Mouse (Mus musculus): ENCODE data around the gene Gm7075. TPM values are rescaled to one million over a fixed set of nuclear protein-coding genes. Genes with fewer than 3 reads are reported as not detected.
"Not testable (repeated sequence)": the region's sequence is repeated elsewhere in the genome, so short reads cannot be mapped to it uniquely, and the experiment has no call there.

The Gm7075 gene
- polyA plus RNA-seq (2015; fragmentation: Nextera tagmentation; extraction: Ambion mirVana), result not detected in 2 replicates

DNA sequence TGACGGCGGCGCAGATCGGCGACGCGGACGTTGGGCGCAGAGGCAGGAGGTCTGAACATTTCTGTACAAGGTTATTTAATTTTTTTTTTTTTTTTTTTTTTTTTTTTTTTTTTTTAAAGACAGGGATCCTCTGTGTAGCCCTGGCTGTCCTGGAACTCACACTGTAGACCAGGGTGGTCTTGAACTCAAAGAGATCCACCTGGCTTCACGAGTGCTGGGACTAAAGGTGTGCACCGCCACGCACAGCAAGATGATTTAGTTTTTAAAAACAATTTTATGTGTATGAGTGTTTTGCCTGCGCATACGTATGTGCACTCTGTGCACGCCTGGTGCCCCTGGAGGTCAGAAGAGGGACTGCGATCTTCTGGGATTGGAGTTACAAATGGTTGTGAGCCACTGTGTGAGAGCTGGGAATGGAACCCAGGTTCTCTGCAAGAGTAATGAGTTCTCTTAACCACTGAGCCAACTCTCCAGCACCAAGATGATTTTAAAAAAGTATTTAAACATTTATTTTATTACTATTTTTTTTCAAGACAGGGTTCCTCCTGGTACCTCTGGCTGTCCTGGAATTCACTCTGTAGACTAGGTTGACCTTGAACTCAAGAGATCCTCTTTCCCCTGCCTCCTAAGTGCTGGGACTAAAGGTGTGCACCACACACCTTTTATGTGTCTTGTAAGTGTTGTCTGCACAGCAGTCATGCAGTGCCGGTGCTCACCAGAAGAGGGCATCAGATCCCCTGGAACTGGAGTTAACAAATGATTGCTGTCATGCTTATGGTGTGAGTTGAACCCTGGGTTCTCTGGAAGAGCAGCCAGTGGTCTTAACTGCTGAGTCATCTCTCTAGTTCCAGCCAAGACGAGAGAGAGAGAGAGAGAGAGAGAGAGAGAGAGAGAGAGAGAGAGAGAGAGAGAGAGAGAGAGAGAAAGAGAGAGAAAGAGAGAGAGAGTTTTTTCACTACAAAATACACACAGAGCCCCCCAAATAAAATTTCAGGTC lies at the start of gene Gm7075:
Gm7075 (minus strand) TSS at position 51 of the 997 bp plus-strand sequence.
- no peak within 1 kb of the TSS for H3K4me3 ChIP-seq (ENCODE audit: low read depth, low read length)
- H3K9ac ChIP-seq (ENCODE audit: low read depth, low read length), result no peak within 1 kb of the TSS
- no peaks in the 10 kb centered on the region for H3K36me3 ChIP-seq (ENCODE audit: control insufficient read depth, insufficient read depth)
- no peak within 1 kb of the TSS for H3K4me2 ChIP-seq (ENCODE audit: low read depth, low read length)
- H3K27ac ChIP-seq (ENCODE audit: low read length), result no peak within 1 kb of the TSS
- H3K27me3 ChIP-seq (ENCODE audit: control insufficient read depth, insufficient read depth, low read depth, low read length), result no peaks in the 10 kb centered on the region
- H3K9me3 ChIP-seq (replicated peaks; ENCODE audit: control insufficient read depth, low read length), result no peaks in the 10 kb centered on the region
- WGBS (ENCODE audit: insufficient replicate concordance), result 81% methylated on average over 18 of the region's 18 CpGs
- no peak for ATAC-seq (ENCODE audit: low read depth)
- peaks cover 10% of the 10 kb centered on the region for H3K4me1 ChIP-seq (ENCODE audit: control insufficient read depth, low read depth, low read length)

DNA sequence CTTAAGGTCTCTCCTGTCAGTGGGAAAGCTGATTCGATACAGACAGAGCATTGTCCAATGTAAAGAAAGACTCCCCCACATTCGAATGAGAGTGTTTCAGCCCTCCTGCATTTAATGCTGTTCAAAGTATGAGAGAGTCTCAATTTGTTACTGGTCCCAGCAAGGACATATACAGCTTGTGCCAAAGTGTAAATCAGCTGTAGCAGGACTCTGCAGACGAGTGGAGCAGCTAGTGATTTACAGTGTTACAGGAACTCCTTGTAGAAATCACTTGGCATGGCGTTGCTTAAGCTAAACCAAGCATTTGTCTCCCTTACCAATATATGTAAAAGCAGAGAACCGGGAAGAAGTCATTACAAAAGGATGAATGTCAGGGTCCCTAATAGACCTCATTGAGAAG lies 39.3 kb upstream of the Gm7075 start:
- no peaks in the 10 kb centered on the region for H3K4me1 ChIP-seq (ENCODE audit: control insufficient read depth, low read depth, low read length)
- no peak for ATAC-seq (ENCODE audit: low read depth)
- H3K27me3 ChIP-seq (ENCODE audit: control insufficient read depth, insufficient read depth, low read depth, low read length), result no peaks in the 10 kb centered on the region
- no peak overlapping the region for H3K27ac ChIP-seq (ENCODE audit: low read length)
- H3K4me2 ChIP-seq (ENCODE audit: low read depth, low read length), result no peak overlapping the region
- no peaks in the 10 kb centered on the region for H3K9me3 ChIP-seq (replicated peaks; ENCODE audit: control insufficient read depth, low read length)
- 49% methylated on average over 5 of the region's 5 CpGs for WGBS (ENCODE audit: insufficient replicate concordance)
- H3K9ac ChIP-seq (ENCODE audit: low read depth, low read length), result no peak overlapping the region
- H3K4me3 ChIP-seq (ENCODE audit: low read depth, low read length), result no peak overlapping the region
- no peaks in the 10 kb centered on the region for H3K36me3 ChIP-seq (ENCODE audit: control insufficient read depth, insufficient read depth)

DNA sequence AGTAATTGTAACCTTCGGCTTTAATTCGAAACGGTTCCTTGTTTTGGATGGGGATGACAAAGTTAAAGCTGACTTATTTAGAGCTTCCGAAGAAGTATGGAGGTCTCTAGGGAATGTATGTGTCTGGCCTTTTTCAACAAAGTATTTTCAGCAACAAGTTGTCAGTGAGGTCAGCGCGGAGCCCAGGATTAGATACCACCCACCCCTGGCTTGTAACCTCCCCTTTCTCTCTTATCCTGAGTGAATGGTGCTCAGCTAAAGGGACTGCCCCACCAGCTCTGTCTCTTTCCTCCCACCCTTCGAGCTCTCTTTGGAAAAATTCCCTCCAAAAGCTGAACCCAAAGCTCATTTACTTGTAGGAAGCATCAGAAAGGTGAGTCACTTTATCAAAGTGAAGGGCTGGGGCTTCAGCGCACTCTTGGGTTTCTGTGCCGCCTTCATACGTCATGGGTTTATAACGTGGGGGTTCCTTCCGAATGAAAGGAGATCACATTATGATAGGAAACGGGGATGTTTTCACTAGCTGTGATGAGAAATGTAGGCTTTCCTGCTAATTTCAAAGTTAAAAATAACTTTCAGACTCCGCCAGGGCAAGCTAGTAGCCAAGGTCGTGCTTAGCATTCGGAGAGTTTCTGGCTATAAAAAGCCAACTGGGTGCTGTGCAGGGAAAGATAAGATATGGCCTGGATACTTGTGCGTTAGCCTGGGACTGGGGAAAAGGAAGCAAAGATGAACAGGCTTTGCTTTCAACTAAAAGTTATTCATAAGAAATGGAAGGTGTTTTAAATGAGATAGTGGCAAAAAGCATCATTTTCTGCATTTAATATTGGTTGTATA lies 35.9 kb upstream of the Gm7075 start:
- no peak overlapping the region for H3K4me2 ChIP-seq (ENCODE audit: low read depth, low read length)
- no peaks in the 10 kb centered on the region for H3K36me3 ChIP-seq (ENCODE audit: control insufficient read depth, insufficient read depth)
- H3K27ac ChIP-seq (ENCODE audit: low read length), result no peak overlapping the region
- no peak overlapping the region for H3K9ac ChIP-seq (ENCODE audit: low read depth, low read length)
- 55% methylated on average over 17 of the region's 17 CpGs for WGBS (ENCODE audit: insufficient replicate concordance)
- H3K4me3 ChIP-seq (ENCODE audit: low read depth, low read length), result no peak overlapping the region
- H3K27me3 ChIP-seq (ENCODE audit: control insufficient read depth, insufficient read depth, low read depth, low read length), result no peaks in the 10 kb centered on the region
- H3K4me1 ChIP-seq (ENCODE audit: control insufficient read depth, low read depth, low read length), result no peaks in the 10 kb centered on the region
- no peaks in the 10 kb centered on the region for H3K9me3 ChIP-seq (replicated peaks; ENCODE audit: control insufficient read depth, low read length)
- ATAC-seq (ENCODE audit: low read depth), result no peak

DNA sequence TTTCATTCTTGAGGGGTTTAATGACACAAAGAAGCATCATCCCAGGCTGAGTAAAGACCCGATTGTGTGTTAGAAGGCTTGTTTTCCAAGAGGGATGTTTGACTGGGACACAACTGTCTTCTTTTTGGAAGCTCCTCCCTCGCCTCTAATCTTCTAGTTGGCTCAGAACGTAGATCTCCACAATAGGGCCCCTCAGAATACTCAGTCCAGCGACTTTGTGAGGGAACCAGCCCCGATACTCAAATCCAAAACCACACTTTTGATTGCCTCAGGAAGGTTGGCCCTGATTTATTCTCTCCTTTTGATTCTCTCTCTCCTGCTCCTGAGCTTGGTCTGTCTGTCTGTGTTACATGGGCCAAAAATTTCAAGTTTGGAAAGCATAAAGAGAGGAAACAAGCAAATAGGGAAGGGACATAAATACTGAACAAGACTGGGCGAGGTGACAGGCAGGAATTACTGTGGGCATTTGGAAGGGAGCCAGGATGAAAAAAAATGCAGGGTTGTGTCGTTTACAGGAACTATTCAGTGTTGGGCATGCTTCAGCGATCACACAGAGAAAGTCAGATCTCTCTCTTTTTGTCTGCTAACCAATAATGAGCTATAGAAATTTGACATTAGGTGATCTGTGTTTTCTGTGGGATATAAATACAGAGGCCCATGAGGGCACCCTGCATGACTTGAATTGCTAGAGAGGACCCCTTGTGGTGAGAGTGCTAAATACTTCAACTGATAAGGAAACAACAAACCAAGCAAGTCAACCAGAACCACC lies 33.7 kb upstream of the Gm7075 start:
- Histone ChIP-seq H3K4me2 (ENCODE audit: low read depth, low read length) (no peak overlapping the region), H3K27me3 (ENCODE audit: control insufficient read depth, insufficient read depth, low read depth, low read length) (no peaks in the 10 kb centered on the region), H3K27ac (ENCODE audit: low read length) (no peak overlapping the region), H3K36me3 (ENCODE audit: control insufficient read depth, insufficient read depth) (no peaks in the 10 kb centered on the region), H3K4me1 (ENCODE audit: control insufficient read depth, low read depth, low read length) (no peaks in the 10 kb centered on the region), H3K9me3 (replicated peaks; ENCODE audit: control insufficient read depth, low read length) (no peaks in the 10 kb centered on the region), H3K9ac (ENCODE audit: low read depth, low read length) (no peak overlapping the region), H3K4me3 (ENCODE audit: low read depth, low read length) (no peak overlapping the region)
- WGBS (ENCODE audit: insufficient replicate concordance), result 39% methylated on average over 8 of the region's 8 CpGs
- ATAC-seq (ENCODE audit: low read depth), result no peak

DNA sequence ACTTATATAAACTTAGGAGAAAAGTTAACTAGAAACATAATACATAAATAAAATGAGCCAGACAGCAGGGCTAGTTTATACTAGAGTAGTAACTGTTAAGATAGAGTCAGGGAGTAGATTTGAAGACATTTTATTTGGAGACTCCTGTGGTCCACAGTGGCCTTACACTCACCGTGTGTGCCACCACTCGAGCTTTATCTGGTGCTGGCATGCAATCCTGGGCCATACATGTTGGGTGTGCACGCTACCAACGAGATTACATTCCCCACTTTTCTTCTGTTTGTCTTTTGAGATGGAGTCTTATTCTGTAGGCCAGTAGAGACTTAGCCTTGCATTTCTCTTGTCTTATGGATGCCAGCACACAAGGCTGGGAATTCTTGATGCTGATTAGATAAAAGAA lies 32.3 kb upstream of the Gm7075 start:
- Histone ChIP-seq H3K27ac (ENCODE audit: low read length) (no peak overlapping the region), H3K27me3 (ENCODE audit: control insufficient read depth, insufficient read depth, low read depth, low read length) (no peaks in the 10 kb centered on the region), H3K36me3 (ENCODE audit: control insufficient read depth, insufficient read depth) (no peaks in the 10 kb centered on the region), H3K4me1 (ENCODE audit: control insufficient read depth, low read depth, low read length) (no peaks in the 10 kb centered on the region), H3K4me3 (ENCODE audit: low read depth, low read length) (no peak overlapping the region), H3K9me3 (replicated peaks; ENCODE audit: control insufficient read depth, low read length) (no peaks in the 10 kb centered on the region), H3K4me2 (ENCODE audit: low read depth, low read length) (no peak overlapping the region), H3K9ac (ENCODE audit: low read depth, low read length) (no peak overlapping the region)
- ATAC-seq (ENCODE audit: low read depth), result no peak
- whole genome bisulfite sequencing (ENCODE audit: insufficient replicate concordance), result 54% methylated on average over 4 of the region's 4 CpGs

GRCm38 (mm10) chr10:63444602-63445387 lies 23.2 kb upstream of the Gm7075 start:
- not testable (repeated sequence) for H3K4me3 ChIP-seq (ENCODE audit: low read depth, low read length)
- ATAC-seq (ENCODE audit: low read depth), result peak; percentile 89

GRCm38 (mm10) chr10:63439694-63440228 lies 18.2 kb upstream of the Gm7075 start:
- WGBS (ENCODE audit: insufficient replicate concordance), result 36% methylated on average over 7 of the region's 7 CpGs
- H3K9ac ChIP-seq (ENCODE audit: low read depth, low read length), result no peak overlapping the region
- H3K4me2 ChIP-seq (ENCODE audit: low read depth, low read length), result no peak overlapping the region
- H3K9me3 ChIP-seq (replicated peaks; ENCODE audit: control insufficient read depth, low read length), result no peaks in the 10 kb centered on the region
- no peaks in the 10 kb centered on the region for H3K36me3 ChIP-seq (ENCODE audit: control insufficient read depth, insufficient read depth)
- ATAC-seq (ENCODE audit: low read depth), result peak; percentile 37; the same call in 1 of the 2 replicates
- no peak overlapping the region for H3K27ac ChIP-seq (ENCODE audit: low read length)
- H3K27me3 ChIP-seq (ENCODE audit: control insufficient read depth, insufficient read depth, low read depth, low read length), result no peaks in the 10 kb centered on the region
- H3K4me1 ChIP-seq (ENCODE audit: control insufficient read depth, low read depth, low read length), result no peaks in the 10 kb centered on the region
- H3K4me3 ChIP-seq (ENCODE audit: low read depth, low read length), result no peak overlapping the region

More at GRCm38 (mm10) chr10:63444602-63445387, 23.2 kb upstream of the Gm7075 start:
- H3K27me3 ChIP-seq (ENCODE audit: control insufficient read depth, insufficient read depth, low read depth, low read length); H3K9ac ChIP-seq (ENCODE audit: low read depth, low read length); H3K4me1 ChIP-seq (ENCODE audit: control insufficient read depth, low read depth, low read length); H3K4me2 ChIP-seq (ENCODE audit: low read depth, low read length); H3K9me3 ChIP-seq (replicated peaks; ENCODE audit: control insufficient read depth, low read length); H3K36me3 ChIP-seq (ENCODE audit: control insufficient read depth, insufficient read depth): not testable (repeated sequence)
- 50% methylated on average over 13 of the region's 13 CpGs for WGBS (ENCODE audit: insufficient replicate concordance)
- H3K27ac ChIP-seq (ENCODE audit: low read length), result peak overlapping the region; percentile 40; the same call in 1 of the 2 replicates

GRCm38 (mm10) chr10:63438736-63439262 lies 17.2 kb upstream of the Gm7075 start:
- no peak overlapping the region for H3K9ac ChIP-seq (ENCODE audit: low read depth, low read length)
- no peaks in the 10 kb centered on the region for H3K9me3 ChIP-seq (replicated peaks; ENCODE audit: control insufficient read depth, low read length)
- H3K4me3 ChIP-seq (ENCODE audit: low read depth, low read length), result no peak overlapping the region
- H3K4me1 ChIP-seq (ENCODE audit: control insufficient read depth, low read depth, low read length), result no peaks in the 10 kb centered on the region
- H3K36me3 ChIP-seq (ENCODE audit: control insufficient read depth, insufficient read depth), result no peaks in the 10 kb centered on the region
- no peak for ATAC-seq (ENCODE audit: low read depth)
- no peak overlapping the region for H3K27ac ChIP-seq (ENCODE audit: low read length)
- H3K27me3 ChIP-seq (ENCODE audit: control insufficient read depth, insufficient read depth, low read depth, low read length), result no peaks in the 10 kb centered on the region
- no peak overlapping the region for H3K4me2 ChIP-seq (ENCODE audit: low read depth, low read length)

Data from liver, embryonic 16.5 days (tissue).